Comparison of ENCODE assay signal across 16 mouse cellular contexts in genomic region chr11:121829947-121830346, GRCm38 (mm10). TPM values are rescaled to one million over a fixed set of nuclear protein-coding genes. Genes with fewer than 3 reads are reported as not detected.
DNase-seq lines count a peak whose midpoint lies in the region; ATAC-seq and TF ChIP-seq lines count a peak whose summit lies in the region.
"Had no signal": no experiment of that assay in that cellular context is flagged by ENCODE, and none has a peak within 500 bp of the region (broad histone marks: within the 10 kb centered on the region; RNA-seq: fewer than 3 reads in every experiment).

Gene Ptchd3, plus strand, starts transcription at chr11:121830247.

- no peaks in the 10 kb centered on the region for H3K9me3 ChIP-seq in hindbrain, embryonic 15.5 days
- H3K9me3 ChIP-seq in hindbrain, embryonic 11.5 days (ENCODE audit: control insufficient read depth, low read length), result no peaks in the 10 kb centered on the region
- H3K9me3 ChIP-seq in stomach, embryonic 14.5 days (ENCODE audit: control insufficient read depth, low read depth, low read length), result no peaks in the 10 kb centered on the region
- H3K9me3 ChIP-seq in stomach, postnatal 0 days (ENCODE audit: control insufficient read depth, low read length), result no peaks in the 10 kb centered on the region
- H3K9me3 ChIP-seq: embryonic facial prominence, embryonic 15.5 days; G1E had no signal

- no peak within 1 kb of the TSS for H3K9ac ChIP-seq in hindbrain, embryonic 15.5 days
- H3K9ac ChIP-seq in hindbrain, embryonic 11.5 days (ENCODE audit: low read depth, low read length), result no peak within 1 kb of the TSS
- no peak within 1 kb of the TSS for H3K9ac ChIP-seq in stomach, embryonic 14.5 days (replicated peaks; ENCODE audit: low read depth, low read length)
- H3K9ac ChIP-seq in stomach, postnatal 0 days (ENCODE audit: low read length), result no peak within 1 kb of the TSS
- H3K9ac ChIP-seq: embryonic facial prominence, embryonic 15.5 days; liver, embryonic 14.5 days had no signal

- 69% methylated on average over 18 of the region's 18 CpGs for WGBS in hindbrain, embryonic 15.5 days
- 70% methylated on average over 16 of the region's 18 CpGs for WGBS in hindbrain, embryonic 11.5 days
- 67% methylated on average over 18 of the region's 18 CpGs for WGBS in stomach, embryonic 14.5 days
- WGBS in stomach, postnatal 0 days, result 60% methylated on average over 18 of the region's 18 CpGs

- no peaks in the 10 kb centered on the region for H3K36me3 ChIP-seq in hindbrain, embryonic 15.5 days
- no peaks in the 10 kb centered on the region for H3K36me3 ChIP-seq in hindbrain, embryonic 11.5 days (ENCODE audit: control insufficient read depth, insufficient read depth, low read length)
- H3K36me3 ChIP-seq in stomach, embryonic 14.5 days (ENCODE audit: control insufficient read depth, insufficient read depth, low read length), result no peaks in the 10 kb centered on the region
- no peaks in the 10 kb centered on the region for H3K36me3 ChIP-seq in stomach, postnatal 0 days (ENCODE audit: control insufficient read depth, insufficient read depth, low read length)
- H3K36me3 ChIP-seq: embryonic facial prominence, embryonic 15.5 days; G1E had no signal

- TF ChIP-seq CTCF in stomach, postnatal 0 days (IDR thresholded peaks at IDR 0.05; ENCODE audit: low read depth), result no peak

- H3K4me1 ChIP-seq in hindbrain, embryonic 15.5 days (replicated peaks), result no peaks in the 10 kb centered on the region
- H3K4me1 ChIP-seq in hindbrain, embryonic 11.5 days (replicated peaks; ENCODE audit: control insufficient read depth, insufficient read depth, low read length), result no peaks in the 10 kb centered on the region
- H3K4me1 ChIP-seq in stomach, embryonic 14.5 days (ENCODE audit: control insufficient read depth, insufficient read depth, low read length), result no peaks in the 10 kb centered on the region
- no peaks in the 10 kb centered on the region for H3K4me1 ChIP-seq in stomach, postnatal 0 days (replicated peaks; ENCODE audit: control insufficient read depth, insufficient read depth)
- H3K4me1 ChIP-seq: embryonic facial prominence, embryonic 15.5 days had no signal

- DNase-seq in embryo, embryonic 9.5 days (ENCODE audit: extremely low spot score), result peak; percentile 7
- DNase-seq in embryo, embryonic 11 days, result no peak
- no peak for DNase-seq in hindbrain, embryonic 11.5 days (ENCODE audit: low spot score)
- DNase-seq in stomach, postnatal 0 days (ENCODE audit: low spot score), result no peak
- no peak for DNase-seq in left cerebral cortex, adult 18-20 months (ENCODE audit: low spot score in 2 of 2)
- no peak for DNase-seq in Muller cell, postnatal 12 days (ENCODE audit: inconsistent ontology term)
- DNase-seq: cerebellum, adult 2 months; gastrocnemius, postnatal 36 days; kidney, adult 2 months; layer of hippocampus, postnatal 36 days; right cerebral cortex, postnatal 25 days had no signal

- H3K27ac ChIP-seq in hindbrain, embryonic 15.5 days (replicated peaks), result no peak within 1 kb of the TSS
- no peak within 1 kb of the TSS for H3K27ac ChIP-seq in hindbrain, embryonic 11.5 days (ENCODE audit: low read depth, low read length)
- H3K27ac ChIP-seq in stomach, embryonic 14.5 days (ENCODE audit: low read length), result no peak within 1 kb of the TSS
- H3K27ac ChIP-seq in stomach, postnatal 0 days (replicated peaks), result no peak within 1 kb of the TSS
- H3K27ac ChIP-seq: embryonic facial prominence, embryonic 15.5 days; liver, embryonic 14.5 days had no signal

- H3K4me2 ChIP-seq in hindbrain, embryonic 15.5 days, result 0 out of 2 replicates have a peak within 1 kb of the TSS, but pooled peaks have one; percentile 11
- no peak within 1 kb of the TSS for H3K4me2 ChIP-seq in hindbrain, embryonic 11.5 days (replicated peaks; ENCODE audit: low read depth, low read length)
- H3K4me2 ChIP-seq in stomach, embryonic 14.5 days (replicated peaks; ENCODE audit: low read depth, low read length), result 0 out of 2 replicates have a peak within 1 kb of the TSS, but pooled peaks have one; percentile 5
- H3K4me2 ChIP-seq in stomach, postnatal 0 days (replicated peaks; ENCODE audit: low read depth), result no peak within 1 kb of the TSS
- H3K4me2 ChIP-seq: embryonic facial prominence, embryonic 15.5 days had no signal

- no peak within 1 kb of the TSS for H3K4me3 ChIP-seq in hindbrain, embryonic 15.5 days
- H3K4me3 ChIP-seq in hindbrain, embryonic 11.5 days (ENCODE audit: low read depth, low read length), result no peak within 1 kb of the TSS
- H3K4me3 ChIP-seq in stomach, embryonic 14.5 days (ENCODE audit: low read depth, low read length), result no peak within 1 kb of the TSS
- H3K4me3 ChIP-seq in stomach, postnatal 0 days (ENCODE audit: low read depth, low read length), result no peak within 1 kb of the TSS
- H3K4me3 ChIP-seq: embryonic facial prominence, embryonic 15.5 days had no signal

- no peaks in the 10 kb centered on the region for H3K27me3 ChIP-seq in hindbrain, embryonic 15.5 days
- 0 out of 2 replicates have a peak, but pooled peaks cover 2% of the 10 kb centered on the region for H3K27me3 ChIP-seq in hindbrain, embryonic 11.5 days (ENCODE audit: control insufficient read depth, insufficient read depth, low read length)
- no peaks in the 10 kb centered on the region for H3K27me3 ChIP-seq in stomach, embryonic 14.5 days (ENCODE audit: control insufficient read depth, insufficient read depth, low read length)
- no peaks in the 10 kb centered on the region; the same call in 1 of the 2 replicates for H3K27me3 ChIP-seq in stomach, postnatal 0 days (ENCODE audit: control insufficient read depth, insufficient read depth, low read length)
- H3K27me3 ChIP-seq: embryonic facial prominence, embryonic 15.5 days had no signal

- no peak for ATAC-seq in hindbrain, embryonic 15.5 days (ENCODE audit: low FRiP score, low read depth)
- ATAC-seq in hindbrain, embryonic 11.5 days (ENCODE audit: low FRiP score), result no peak
- ATAC-seq in stomach, embryonic 14.5 days (ENCODE audit: insufficient number of reproducible peaks, insufficient read depth, low FRiP score, low read depth), result no peak
- ATAC-seq in stomach, postnatal 0 days (ENCODE audit: low FRiP score, low TSS enrichment), result no peak

- TF ChIP-seq EP300 in stomach, postnatal 0 days (optimal IDR thresholded peaks at IDR 0.05), result no peak

RNA-seq across cellular contexts. Expression of gene Ptchd3, which starts in this region (rescaled TPM):
- polyA plus RNA-seq in hindbrain, embryonic 15.5 days (2015; fragmentation: Nextera tagmentation; extraction: Ambion mirVana), result not detected in 2 replicates
- polyA plus RNA-seq in hindbrain, embryonic 11.5 days (2014; fragmentation: Nextera tagmentation; extraction: Ambion mirVana), result not detected in 2 replicates
- polyA plus RNA-seq in stomach, embryonic 14.5 days (2014; fragmentation: Nextera tagmentation; extraction: Ambion mirVana), result not detected in 2 replicates
- 0.05 TPM in 1 of 2 replicates, not detected in the other for polyA plus RNA-seq in stomach, postnatal 0 days (2015; fragmentation: Nextera tagmentation; extraction: Ambion mirVana)
- total RNA-seq in left cerebral cortex, adult 18-20 months (2021), result not detected
- total RNA-seq: gastrocnemius, postnatal 36 days; layer of hippocampus, postnatal 36 days had no signal
- polyA plus RNA-seq: cerebellum, adult 2 months; G1E; kidney, adult 2 months; liver, embryonic 14.5 days had no signal

Comparison
In these comparisons a context has a peak if more than half of its experiments do, and no peak if none do; other contexts are left out.
1. H3K4me2 ChIP-seq: peak in hindbrain, embryonic 15.5 days (single experiment) and stomach, embryonic 14.5 days (single experiment); none in hindbrain, embryonic 11.5 days (single experiment) and stomach, postnatal 0 days (single experiment).